Mouse (Mus musculus) CH12.LX (cell line): ENCODE measurements around the gene Vps53.

Source experiments
- CHD1 ChIP-seq: IDR thresholded peaks from 2 replicates; pipeline ENCODE4 v1.6.1; 2012; ENCODE audit warnings: low read depth, low read length, improper control_type of control experiment, inconsistent platforms
- POLR2AphosphoS2 ChIP-seq: IDR thresholded peaks from 2 replicates; pipeline ENCODE4 v1.6.1; 2011; ENCODE audit warnings: low read depth, low read length, improper control_type of control experiment
- SIN3A ChIP-seq: IDR thresholded peaks from 2 replicates; pipeline ENCODE4 v1.6.1; 2012; ENCODE audit warnings: low read length, improper control_type of control experiment, inconsistent platforms
- TCF12 ChIP-seq: IDR thresholded peaks from 2 replicates; pipeline ENCODE4 v1.6.1; 2014; ENCODE audit warnings: low read depth, mild to moderate bottlenecking, inconsistent platforms, low read length, improper control_type of control experiment

- no peak for TF ChIP-seq POLR2AphosphoS2
- no peak for TF ChIP-seq TCF12
- TF ChIP-seq SIN3A: no peak
- TF ChIP-seq CHD1: no peak
Observed at GRCm38 (mm10) chr11:76039271-76040053, 140.0 kb downstream of the Vps53 start.
